Mouse (Mus musculus): ENCODE data around the gene Nqo1. TPM values are rescaled to one million over a fixed set of nuclear protein-coding genes. Genes with fewer than 3 reads are reported as not detected.

Gene Nqo1
- polyA plus RNA-seq, 1 experiment from 2014 or later = 5.2 TPM

GRCm38 (mm10) chr8:107435962-107436831 is 33.2 kb upstream of the Nqo1 start, which contains the start of gene Wwp2:
TSS of gene Wwp2 (plus strand) at chr8:107436365.
- H3K36me3 ChIP-seq = no peaks in the 10 kb centered on the region
- peak within 1 kb of the TSS; percentile 86 for H3K4me3 ChIP-seq
- peak within 1 kb of the TSS; percentile 68 for H3K4me2 ChIP-seq (replicated peaks)
- ATAC-seq (ENCODE audit: low FRiP score, low read depth) = peak; percentile 94
- 1% methylated on average over 55 of the region's 81 CpGs for WGBS
- peak within 1 kb of the TSS; percentile 73 for H3K27ac ChIP-seq (replicated peaks)
- no peaks in the 10 kb centered on the region for H3K9me3 ChIP-seq
- H3K4me1 ChIP-seq = peaks cover 12% of the 10 kb centered on the region
- peak within 1 kb of the TSS; percentile 86 for H3K9ac ChIP-seq (replicated peaks)
- no peaks in the 10 kb centered on the region for H3K27me3 ChIP-seq

DNA sequence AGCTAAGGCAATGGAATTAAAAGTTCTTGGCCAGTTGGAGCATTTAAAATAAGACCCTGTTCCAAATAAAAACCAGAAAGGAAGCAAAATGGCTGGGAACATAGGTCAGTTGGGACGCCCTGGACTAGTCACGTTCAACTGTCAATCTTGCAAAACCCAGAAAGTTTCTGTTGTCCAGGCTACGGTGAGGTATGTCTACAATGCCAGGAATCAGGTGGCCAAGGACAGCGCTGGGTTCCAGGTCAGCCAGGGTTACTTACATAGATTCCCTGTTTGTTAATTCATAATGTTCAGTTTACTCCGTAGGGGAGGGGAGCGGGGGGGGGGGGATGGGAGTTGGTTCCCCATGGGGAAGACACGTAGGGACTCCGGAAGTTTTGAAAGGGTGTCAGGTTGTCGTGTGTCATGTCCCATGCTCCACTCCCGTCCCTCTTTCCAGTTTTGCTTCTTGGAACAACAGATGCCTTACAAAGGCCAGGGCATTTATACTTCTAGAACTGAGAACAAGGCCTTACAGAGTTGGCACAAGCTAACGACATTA is 32.5 kb upstream of the Nqo1 start:
- H3K36me3 ChIP-seq = no peaks in the 10 kb centered on the region
- H3K4me1 ChIP-seq = peaks cover 12% of the 10 kb centered on the region
- no peak overlapping the region for H3K27ac ChIP-seq (replicated peaks)
- H3K9me3 ChIP-seq = no peaks in the 10 kb centered on the region
- H3K4me2 ChIP-seq (replicated peaks) = peak overlapping the region; percentile 68
- ATAC-seq (ENCODE audit: low FRiP score, low read depth) = no peak
- 31% methylated on average over 11 of the region's 11 CpGs for WGBS
- peak overlapping the region; percentile 86 for H3K4me3 ChIP-seq
- H3K9ac ChIP-seq (replicated peaks) = peak overlapping the region; percentile 86; the same call in 1 of the 2 replicates
- no peaks in the 10 kb centered on the region for H3K27me3 ChIP-seq

GRCm38 (mm10) chr8:107430821-107431220 is 27.8 kb upstream of the Nqo1 start:
- no peak overlapping the region for H3K4me2 ChIP-seq (replicated peaks)
- no peak overlapping the region for H3K9ac ChIP-seq (replicated peaks)
- H3K4me3 ChIP-seq = no peak overlapping the region
- 0 out of 2 replicates have a peak, but pooled peaks cover 4% of the 10 kb centered on the region for H3K27me3 ChIP-seq
- H3K27ac ChIP-seq (replicated peaks) = no peak overlapping the region
- no peaks in the 10 kb centered on the region for H3K36me3 ChIP-seq
- H3K9me3 ChIP-seq = no peaks in the 10 kb centered on the region
- H3K4me1 ChIP-seq = peaks cover 3% of the 10 kb centered on the region
- WGBS = 85% methylated on average over 8 of the region's 8 CpGs
- ATAC-seq (ENCODE audit: low FRiP score, low read depth) = no peak

DNA sequence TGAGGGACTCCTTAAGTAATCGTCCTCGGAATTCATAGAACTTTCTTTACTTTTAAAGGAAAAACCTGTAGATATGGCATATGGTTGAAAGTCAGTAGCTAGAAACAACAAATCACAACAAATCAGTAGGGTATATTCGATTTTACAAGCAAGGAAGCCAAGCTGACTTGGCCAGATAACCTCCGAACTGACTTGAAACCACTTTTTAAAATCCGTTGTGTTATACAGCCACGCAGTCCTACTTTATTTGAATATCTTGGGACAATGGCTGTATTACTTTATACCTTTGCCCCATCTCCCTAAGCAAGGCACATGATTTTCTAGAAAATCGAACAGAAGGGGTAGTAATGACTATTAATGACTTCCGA is 22.2 kb upstream of the Nqo1 start:
- Histone ChIP-seq H3K4me3 (no peak overlapping the region), H3K27me3 (0 out of 2 replicates have a peak, but pooled peaks cover 4% of the 10 kb centered on the region), H3K4me2 (replicated peaks) (no peak overlapping the region), H3K9ac (replicated peaks) (no peak overlapping the region), H3K27ac (replicated peaks) (no peak overlapping the region), H3K4me1 (peaks cover 17% of the 10 kb centered on the region), H3K9me3 (no peaks in the 10 kb centered on the region), H3K36me3 (peaks cover 22% of the 10 kb centered on the region)
- 54% methylated on average over 8 of the region's 8 CpGs for WGBS
- 0 out of 2 replicates have a peak, but pooled peaks have one; percentile 4 for ATAC-seq (ENCODE audit: low FRiP score, low read depth)

DNA sequence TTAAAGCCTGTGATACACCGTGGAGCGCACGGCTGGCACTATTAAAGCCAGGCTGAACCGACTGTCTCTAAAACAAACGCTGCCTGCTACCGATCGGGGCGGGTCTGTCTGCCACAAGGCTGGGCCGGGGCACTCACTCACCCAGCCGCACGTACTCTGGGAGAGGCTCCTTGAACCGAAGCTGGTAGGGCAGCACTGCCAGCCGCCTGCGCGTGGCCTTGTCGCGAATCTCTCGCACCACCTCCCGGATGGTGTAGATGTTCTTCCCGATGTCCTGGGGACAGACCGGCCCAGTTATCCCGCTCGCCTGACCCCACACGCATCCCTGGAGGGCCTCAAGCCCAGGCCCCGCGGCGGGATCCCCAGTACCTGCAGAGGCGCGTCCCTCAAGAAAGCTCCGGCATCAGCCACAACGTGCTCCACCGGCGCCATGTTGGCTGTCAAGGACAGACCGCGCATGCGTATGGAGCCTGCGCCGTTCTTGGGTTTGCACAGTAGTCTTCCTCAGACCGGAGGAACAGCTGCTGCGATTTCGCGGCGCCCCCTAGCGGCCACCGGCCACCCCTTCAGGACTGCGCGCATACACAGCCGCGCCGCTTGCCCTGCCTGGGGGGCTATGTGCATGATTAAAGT is 21.7 kb upstream of the Nqo1 start, which contains the start of gene Nob1:
TSS of gene Nob1 (minus strand) at position 455 of the 633 bp plus-strand sequence.
- peak within 1 kb of the TSS; percentile 70 for H3K4me3 ChIP-seq
- no peaks in the 10 kb centered on the region for H3K9me3 ChIP-seq
- H3K4me1 ChIP-seq = peaks cover 17% of the 10 kb centered on the region
- under 1% methylated on average over 50 of the region's 50 CpGs for WGBS
- peak within 1 kb of the TSS; percentile 47 for H3K27ac ChIP-seq (replicated peaks)
- peak within 1 kb of the TSS; percentile 80 for H3K9ac ChIP-seq (replicated peaks)
- peak; percentile 99 for ATAC-seq (ENCODE audit: low FRiP score, low read depth)
- 0 out of 2 replicates have a peak, but pooled peaks cover 4% of the 10 kb centered on the region for H3K27me3 ChIP-seq
- peaks cover 27% of the 10 kb centered on the region for H3K36me3 ChIP-seq
- H3K4me2 ChIP-seq (replicated peaks) = peak within 1 kb of the TSS; percentile 79

GRCm38 (mm10) chr8:107424176-107424575 is 21.2 kb upstream of the Nqo1 start:
- Histone ChIP-seq H3K4me2 (replicated peaks) (peak overlapping the region; percentile 79), H3K27ac (replicated peaks) (no peak overlapping the region), H3K4me3 (peak overlapping the region; percentile 70), H3K9me3 (no peaks in the 10 kb centered on the region), H3K36me3 (peaks cover 32% of the 10 kb centered on the region), H3K27me3 (0 out of 2 replicates have a peak, but pooled peaks cover 4% of the 10 kb centered on the region), H3K9ac (replicated peaks) (peak overlapping the region; percentile 80), H3K4me1 (peaks cover 17% of the 10 kb centered on the region)
- 30% methylated on average over 9 of the region's 9 CpGs for WGBS
- no peak for ATAC-seq (ENCODE audit: low FRiP score, low read depth)

DNA sequence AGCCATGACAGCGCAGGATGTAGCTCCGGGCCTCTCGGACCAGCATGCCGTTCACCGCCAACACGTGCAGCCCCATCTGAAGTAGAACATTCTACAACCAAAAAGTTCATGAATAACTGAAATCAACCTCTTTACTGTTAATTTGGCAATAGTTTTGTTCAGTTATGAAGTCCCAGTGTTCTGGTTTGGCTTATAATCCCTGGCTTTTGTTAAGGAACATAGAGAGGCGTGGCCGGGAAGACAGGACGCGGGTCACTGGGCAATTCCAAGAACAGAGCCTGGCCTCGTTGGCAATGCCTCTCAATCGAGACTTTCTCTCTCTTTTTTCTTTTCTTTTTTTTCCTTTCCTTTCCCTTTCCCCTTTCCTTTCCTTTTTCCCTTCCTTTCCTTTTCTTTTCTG is 14.0 kb upstream of the Nqo1 start:
- peaks cover 97% of the 10 kb centered on the region for H3K36me3 ChIP-seq
- ATAC-seq (ENCODE audit: low FRiP score, low read depth) = no peak
- WGBS = 86% methylated on average over 12 of the region's 12 CpGs

DNA sequence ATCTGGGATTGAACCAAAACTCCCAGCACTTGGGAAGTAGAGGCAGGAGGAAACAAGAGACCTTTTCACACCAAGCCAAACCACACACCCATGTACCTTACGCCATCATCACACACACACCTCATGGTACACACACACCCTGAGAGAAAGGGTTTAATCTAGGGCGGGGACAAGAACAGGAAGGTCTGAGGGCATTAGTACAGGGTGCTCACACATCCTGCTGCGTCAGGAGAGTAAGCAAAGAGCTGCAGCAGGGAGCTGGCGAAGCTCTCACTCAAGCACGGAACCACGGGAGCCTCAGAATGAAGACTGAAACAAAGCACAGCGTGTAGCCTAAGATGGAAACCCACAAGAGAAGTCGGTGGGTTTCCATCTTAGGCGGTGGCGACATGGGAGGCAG is 10.9 kb upstream of the Nqo1 start:
- ATAC-seq (ENCODE audit: low FRiP score, low read depth) = no peak
- Histone ChIP-seq H3K4me1 (no peaks in the 10 kb centered on the region), H3K27me3 (no peaks in the 10 kb centered on the region), H3K9ac (replicated peaks) (no peak overlapping the region), H3K4me2 (replicated peaks) (no peak overlapping the region), H3K4me3 (no peak overlapping the region), H3K9me3 (no peaks in the 10 kb centered on the region), H3K36me3 (peaks cover 97% of the 10 kb centered on the region), H3K27ac (replicated peaks) (no peak overlapping the region)
- 89% methylated on average over 10 of the region's 10 CpGs for WGBS

More for the DNA sequence above, 14.0 kb upstream of the Nqo1 start:
- Histone ChIP-seq H3K27me3 (no peaks in the 10 kb centered on the region), H3K27ac (replicated peaks) (no peak overlapping the region), H3K9me3 (no peaks in the 10 kb centered on the region), H3K4me2 (replicated peaks) (no peak overlapping the region), H3K9ac (replicated peaks) (no peak overlapping the region), H3K4me1 (peaks cover 3% of the 10 kb centered on the region; the same call in 1 of the 2 replicates), H3K4me3 (no peak overlapping the region)

- WGBS = 91% methylated on average over 8 of the region's 8 CpGs
- Histone ChIP-seq H3K4me2 (replicated peaks) (no peak overlapping the region), H3K9ac (replicated peaks) (no peak overlapping the region), H3K27ac (replicated peaks) (no peak overlapping the region), H3K4me3 (no peak overlapping the region), H3K4me1 (no peaks in the 10 kb centered on the region), H3K9me3 (no peaks in the 10 kb centered on the region), H3K27me3 (no peaks in the 10 kb centered on the region), H3K36me3 (peaks cover 94% of the 10 kb centered on the region)
- ATAC-seq (ENCODE audit: low FRiP score, low read depth) = no peak
Observed at GRCm38 (mm10) chr8:107412552-107412951, 9.5 kb upstream of the Nqo1 start.

- Histone ChIP-seq H3K27ac (replicated peaks) (no peak overlapping the region), H3K9ac (replicated peaks) (no peak overlapping the region), H3K9me3 (no peaks in the 10 kb centered on the region), H3K4me3 (no peak overlapping the region), H3K36me3 (peaks cover 83% of the 10 kb centered on the region), H3K27me3 (no peaks in the 10 kb centered on the region), H3K4me1 (no peaks in the 10 kb centered on the region), H3K4me2 (replicated peaks) (no peak overlapping the region)
- WGBS = 79% methylated on average over 4 of the region's 4 CpGs
- ATAC-seq (ENCODE audit: low FRiP score, low read depth) = no peak
Observed at GRCm38 (mm10) chr8:107411391-107411790, 8.4 kb upstream of the Nqo1 start.

- peaks cover 11% of the 10 kb centered on the region; the same call in 1 of the 2 replicates for H3K4me1 ChIP-seq
- no peak overlapping the region for H3K4me2 ChIP-seq (replicated peaks)
- H3K9ac ChIP-seq (replicated peaks) = no peak overlapping the region
- H3K36me3 ChIP-seq = peaks cover 30% of the 10 kb centered on the region
- no peak for ATAC-seq (ENCODE audit: low FRiP score, low read depth)
- H3K9me3 ChIP-seq = no peaks in the 10 kb centered on the region
- H3K27ac ChIP-seq (replicated peaks) = no peak overlapping the region
- H3K4me3 ChIP-seq = no peak overlapping the region
- no peaks in the 10 kb centered on the region for H3K27me3 ChIP-seq
- 70% methylated on average over 3 of the region's 3 CpGs for WGBS
Observed at GRCm38 (mm10) chr8:107405935-107406334, 2.9 kb upstream of the Nqo1 start.

- no peak for ATAC-seq (ENCODE audit: low FRiP score, low read depth)
- Histone ChIP-seq H3K36me3 (peaks cover 12% of the 10 kb centered on the region; the same call in 1 of the 2 replicates), H3K4me2 (replicated peaks) (no peak overlapping the region), H3K4me1 (peaks cover 11% of the 10 kb centered on the region; the same call in 1 of the 2 replicates), H3K27me3 (no peaks in the 10 kb centered on the region), H3K4me3 (no peak overlapping the region), H3K9ac (replicated peaks) (no peak overlapping the region), H3K9me3 (no peaks in the 10 kb centered on the region), H3K27ac (replicated peaks) (no peak overlapping the region)
- 84% methylated on average over 4 of the region's 4 CpGs for WGBS
Observed at GRCm38 (mm10) chr8:107404057-107404456, 1.1 kb upstream of the Nqo1 start.
